Mouse (Mus musculus) MEL (cell line): ENCODE measurements around the gene Fkbp14.

Source experiments
- CHD2 ChIP-seq: IDR thresholded peaks from 2 replicates; pipeline ENCODE4 v1.6.1; 2011; ENCODE audit warnings: low read length, improper control_type of control experiment
- CTCF ChIP-seq, 3 experiments: IDR thresholded peaks in 2 of 3; conservative IDR thresholded peaks in 1 of 3; 2 replicates each; pipeline ENCODE4 v1.5.1; 2011 to 2012; ENCODE audit warnings: low read length in 3 of 3, low read depth in 2 of 3, mild to moderate bottlenecking in 2 of 3, improper control_type of control experiment in 1 of 3, inconsistent platforms in 1 of 3, mixed read lengths in 1 of 3, moderate library complexity in 1 of 3; ENCODE audit not compliant: control insufficient read depth in 1 of 3, insufficient read depth in 1 of 3, poor library complexity in 1 of 3, severe bottlenecking in 1 of 3
- E2F4 ChIP-seq: IDR thresholded peaks from 2 replicates; pipeline ENCODE4 v1.6.1; 2011; ENCODE audit warnings: low read depth, low read length, improper control_type of control experiment, borderline replicate concordance
- EP300 ChIP-seq, 2 experiments: IDR thresholded peaks; 2 replicates each; pipeline ENCODE4 v1.6.1; 2011; ENCODE audit warnings: improper control_type of control experiment in 2 of 2, low read length in 2 of 2, low read depth in 1 of 2, mild to moderate bottlenecking in 1 of 2
- JUND ChIP-seq: IDR thresholded peaks from 2 replicates; pipeline ENCODE4 v1.6.1; 2011; ENCODE audit warnings: low read depth, mild to moderate bottlenecking, improper control_type of control experiment, low read length
- MAFK ChIP-seq: IDR thresholded peaks from 2 replicates; pipeline ENCODE4 v1.6.1; 2011; ENCODE audit warnings: low read depth, mild to moderate bottlenecking, low read length, improper control_type of control experiment, borderline replicate concordance
- MAX ChIP-seq: IDR thresholded peaks from 2 replicates; pipeline ENCODE4 v1.6.1; 2011; ENCODE audit warnings: low read length, improper control_type of control experiment
- NELFE ChIP-seq: IDR thresholded peaks from 2 replicates; pipeline ENCODE4 v1.6.1; 2011; ENCODE audit warnings: low read depth, low read length, improper control_type of control experiment
- POLR2AphosphoS2 ChIP-seq: IDR thresholded peaks from 2 replicates; pipeline ENCODE4 v1.6.1; 2011; ENCODE audit warnings: low read length, improper control_type of control experiment
- RAD21 ChIP-seq: IDR thresholded peaks from 2 replicates; pipeline ENCODE4 v1.6.1; 2011; ENCODE audit warnings: mild to moderate bottlenecking, low read depth, low read length, improper control_type of control experiment
- ZNF384 ChIP-seq: IDR thresholded peaks from 2 replicates; pipeline ENCODE4 v1.6.1; 2012; ENCODE audit warnings: low read depth, mild to moderate bottlenecking, inconsistent platforms, low read length, improper control_type of control experiment

- TF ChIP-seq POLR2AphosphoS2, result no peak
- TF ChIP-seq ZNF384, result no peak
- no peak for TF ChIP-seq NELFE
- TF ChIP-seq MAX, result no peak
- TF ChIP-seq CTCF (IDR thresholded peaks at IDR 0.05 in 2 of 3, conservative IDR thresholded peaks at IDR 0.05 in 1 of 3; ENCODE audit: control insufficient read depth in 1 of 3, insufficient read depth in 1 of 3, low read depth in 2 of 3, low read length in 3 of 3, poor library complexity in 1 of 3, severe bottlenecking in 1 of 3), result no peak
- no peak for TF ChIP-seq JUND
- no peak for TF ChIP-seq EP300 (IDR thresholded peaks at IDR 0.05; ENCODE audit: low read depth in 1 of 2, low read length in 2 of 2)
- no peak for TF ChIP-seq RAD21
- no peak for TF ChIP-seq CHD2
- no peak for TF ChIP-seq MAFK
- TF ChIP-seq E2F4, result no peak
Observed at GRCm38 (mm10) chr6:54549311-54549710, 47.8 kb downstream of the Fkbp14 start.
